Mouse (Mus musculus) limb, embryonic 10.5 days (tissue): ENCODE data around the gene Slfn8. TPM values are rescaled to one million over a fixed set of nuclear protein-coding genes. Genes with fewer than 3 reads are reported as not detected.
A peak's percentile ranks its signal among the peaks of the same experiment; 100 is the strongest.

Source experiments
- DNase-seq: peaks from one replicate; pipeline ENCODE4 v3.0.0-alpha.2; 2017; ENCODE audit warnings: low spot score
- H3K27ac ChIP-seq: fragments of 300-500 bp; sonication (generic); 2 replicates; pipeline ENCODE4 v1.5.1; 2016; ENCODE audit warnings: mild to moderate bottlenecking
- H3K27me3 ChIP-seq: fragments of 300-500 bp; sonication (generic); 2 replicates; pipeline ENCODE4 v1.6.1; 2016; ENCODE audit warnings: low read depth, mild to moderate bottlenecking; ENCODE audit not compliant: poor library complexity, severe bottlenecking
- H3K36me3 ChIP-seq: fragments of 300-500 bp; sonication (generic); 2 replicates; pipeline ENCODE4 v1.6.1; 2016; ENCODE audit warnings: mild to moderate bottlenecking, moderate library complexity
- H3K4me1 ChIP-seq: fragments of 300-500 bp; sonication (generic); 2 replicates; pipeline ENCODE4 v1.6.1; 2016
- H3K4me3 ChIP-seq: fragments of 300-500 bp; sonication (generic); 2 replicates; pipeline ENCODE4 v1.5.1; 2016; ENCODE audit warnings: mild to moderate bottlenecking, moderate library complexity
- H3K9me3 ChIP-seq: fragments of 300-500 bp; sonication (generic); replicated peaks from 2 replicates; pipeline ENCODE4 v1.6.1; 2016; ENCODE audit warnings: mild to moderate bottlenecking
- WGBS: fragments of 180-500 bp; shearing (Covaris S2); methylation state at CpG from one replicate; pipeline ENCODE4 v1.1.7; 2016; 5-methylcytosine and 5-hydroxymethylcytosine counted together
- polyA plus RNA-seq: library from polyadenylated mRNA; unstranded; fragments of >200 nt; fragmentation: Nextera tagmentation; extraction: Ambion mirVana; gene quantifications from 2 replicates; pipeline ENCODE4 v1.2.1, GENCODE M21; 2016

The Slfn8 gene
- 0.08 and 0.21 TPM in 2 replicates for polyA plus RNA-seq

GRCm38 (mm10) chr11:83020621-83021020, at the start of gene Slfn8:
TSS of gene Slfn8 (minus strand) at chr11:83020810.
- no peaks in the 10 kb centered on the region for H3K27me3 ChIP-seq
- no peaks in the 10 kb centered on the region for H3K4me1 ChIP-seq
- H3K36me3 ChIP-seq: no peaks in the 10 kb centered on the region
- no peak for DNase-seq
- H3K9me3 ChIP-seq: no peaks in the 10 kb centered on the region
- WGBS: 86% methylated on average over 5 of the region's 5 CpGs
- no peak within 1 kb of the TSS for H3K27ac ChIP-seq
- H3K4me3 ChIP-seq: no peak within 1 kb of the TSS

- H3K27me3 ChIP-seq: peaks cover 12% of the 10 kb centered on the region; the same call in 1 of the 2 replicates
- 75% methylated on average over 4 of the region's 4 CpGs for WGBS
- H3K4me3 ChIP-seq: no peak overlapping the region
- no peak overlapping the region for H3K27ac ChIP-seq
- H3K4me1 ChIP-seq: no peaks in the 10 kb centered on the region
- H3K9me3 ChIP-seq: no peaks in the 10 kb centered on the region
- H3K36me3 ChIP-seq: no peaks in the 10 kb centered on the region
- no peak for DNase-seq
Observed at GRCm38 (mm10) chr11:83067982-83068694, 47.5 kb upstream of the Slfn8 start.

- no peaks in the 10 kb centered on the region for H3K9me3 ChIP-seq
- H3K4me1 ChIP-seq: no peaks in the 10 kb centered on the region
- H3K4me3 ChIP-seq: no peak overlapping the region
- DNase-seq: no peak
- WGBS: 58% methylated on average over 11 of the region's 11 CpGs
- peaks cover 12% of the 10 kb centered on the region; the same call in 1 of the 2 replicates for H3K27me3 ChIP-seq
- no peaks in the 10 kb centered on the region for H3K36me3 ChIP-seq
- H3K27ac ChIP-seq: no peak overlapping the region
Observed at GRCm38 (mm10) chr11:83066640-83067531, 46.3 kb upstream of the Slfn8 start.

DNA sequence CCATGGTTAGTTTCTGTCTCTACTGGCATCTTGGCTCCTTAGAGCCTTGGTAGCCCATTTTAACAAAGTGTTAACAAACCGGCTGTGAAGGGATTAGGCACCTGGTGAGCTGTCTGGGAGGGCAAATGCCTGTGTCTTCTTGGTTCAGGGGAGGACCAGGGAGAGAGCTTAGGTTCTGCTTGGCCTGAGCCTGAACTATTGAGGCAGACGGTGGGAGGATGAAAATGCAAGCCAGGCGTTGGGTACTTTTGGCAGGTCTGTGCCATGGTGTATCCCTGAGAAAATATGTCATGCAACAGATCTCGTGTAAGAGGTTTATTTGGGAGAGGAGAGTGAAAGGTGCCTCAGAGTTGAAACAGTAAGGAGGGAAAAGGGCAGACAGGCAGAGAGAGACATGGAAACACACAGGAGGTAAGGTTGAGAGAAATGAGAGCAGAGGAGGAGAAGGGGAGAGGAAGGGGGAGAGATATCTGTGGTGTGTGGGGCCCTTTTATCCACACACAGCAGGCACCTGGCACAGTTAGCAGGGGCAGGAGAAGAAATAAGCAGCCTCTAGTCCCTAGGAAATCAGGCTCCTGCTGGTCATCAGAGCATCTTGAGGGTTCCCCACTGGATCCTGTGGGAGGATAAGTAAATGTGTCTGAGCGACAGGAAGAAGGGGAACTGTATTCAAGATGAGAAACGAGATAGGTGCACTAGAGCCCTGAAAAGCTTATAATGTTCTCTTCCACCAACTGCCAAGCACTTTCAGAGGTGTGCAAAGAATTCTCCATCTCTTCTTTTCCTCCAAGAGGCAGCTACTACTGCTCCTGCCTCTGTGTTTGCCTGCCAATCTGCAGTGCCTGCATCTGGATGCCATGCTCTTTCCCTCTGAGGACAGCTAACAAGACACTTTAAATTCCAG, 45.1 kb upstream of the Slfn8 start:
- no peaks in the 10 kb centered on the region for H3K36me3 ChIP-seq
- H3K4me1 ChIP-seq: no peaks in the 10 kb centered on the region
- no peak overlapping the region for H3K27ac ChIP-seq
- WGBS: 26% methylated on average over 6 of the region's 6 CpGs
- peaks cover 12% of the 10 kb centered on the region; the same call in 1 of the 2 replicates for H3K27me3 ChIP-seq
- H3K9me3 ChIP-seq: no peaks in the 10 kb centered on the region
- DNase-seq: no peak
- H3K4me3 ChIP-seq: no peak overlapping the region

DNA sequence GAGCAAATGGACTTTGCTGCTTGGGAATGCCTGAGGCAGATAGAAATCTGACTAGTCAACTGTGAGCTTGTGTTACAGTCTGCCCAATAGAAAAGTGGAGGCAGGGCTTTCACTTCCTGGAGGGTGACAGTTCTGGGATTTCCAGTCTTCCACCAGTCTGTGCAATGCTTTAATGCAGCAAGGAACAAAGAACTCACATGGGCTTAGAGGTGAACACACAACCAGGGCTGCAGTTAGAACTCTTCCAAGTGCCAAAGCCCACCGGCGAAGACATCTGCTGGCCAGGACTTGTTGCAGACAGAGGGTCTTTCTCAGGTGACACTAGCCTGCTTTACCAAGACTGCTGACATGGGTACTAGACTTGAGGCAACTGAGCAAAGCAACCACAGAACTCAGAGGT, 44.3 kb upstream of the Slfn8 start, which contains the start of gene Slfn2:
Slfn2 (plus strand) TSS at position 167 of the 400 bp plus-strand sequence.
- H3K4me1 ChIP-seq: no peaks in the 10 kb centered on the region
- no peaks in the 10 kb centered on the region for H3K36me3 ChIP-seq
- H3K9me3 ChIP-seq: no peaks in the 10 kb centered on the region
- 87% methylated on average over 2 of the region's 2 CpGs for WGBS
- H3K4me3 ChIP-seq: no peak within 1 kb of the TSS
- no peak for DNase-seq
- H3K27me3 ChIP-seq: peaks cover 12% of the 10 kb centered on the region; the same call in 1 of the 2 replicates
- no peak within 1 kb of the TSS for H3K27ac ChIP-seq

- H3K4me1 ChIP-seq: no peaks in the 10 kb centered on the region
- no peaks in the 10 kb centered on the region for H3K36me3 ChIP-seq
- WGBS: 64% methylated on average over 3 of the region's 3 CpGs
- H3K27me3 ChIP-seq: peaks cover 12% of the 10 kb centered on the region; the same call in 1 of the 2 replicates
- no peaks in the 10 kb centered on the region for H3K9me3 ChIP-seq
- no peak for DNase-seq
- no peak overlapping the region for H3K27ac ChIP-seq
- H3K4me3 ChIP-seq: no peak overlapping the region
Observed at GRCm38 (mm10) chr11:83063941-83064349, 43.3 kb upstream of the Slfn8 start.

GRCm38 (mm10) chr11:83063126-83063525, 42.5 kb upstream of the Slfn8 start:
- DNase-seq: no peak
- no peaks in the 10 kb centered on the region for H3K4me1 ChIP-seq

GRCm38 (mm10) chr11:83061806-83062205, 41.2 kb upstream of the Slfn8 start:
- H3K27me3 ChIP-seq: peaks cover 12% of the 10 kb centered on the region; the same call in 1 of the 2 replicates
- H3K4me1 ChIP-seq: no peaks in the 10 kb centered on the region
- WGBS: 84% methylated on average over 7 of the region's 7 CpGs
- H3K9me3 ChIP-seq: no peaks in the 10 kb centered on the region
- DNase-seq: no peak
- no peak overlapping the region for H3K27ac ChIP-seq
- no peaks in the 10 kb centered on the region for H3K36me3 ChIP-seq
- H3K4me3 ChIP-seq: no peak overlapping the region

More at GRCm38 (mm10) chr11:83063126-83063525, 42.5 kb upstream of the Slfn8 start:
- 83% methylated on average over 4 of the region's 4 CpGs for WGBS
- Histone ChIP-seq H3K4me3 (no peak overlapping the region), H3K9me3 (no peaks in the 10 kb centered on the region), H3K36me3 (no peaks in the 10 kb centered on the region), H3K27ac (no peak overlapping the region), H3K27me3 (peaks cover 12% of the 10 kb centered on the region; the same call in 1 of the 2 replicates)

GRCm38 (mm10) chr11:83060412-83061020, 39.9 kb upstream of the Slfn8 start:
- no peak for DNase-seq
- Histone ChIP-seq H3K4me1 (no peaks in the 10 kb centered on the region), H3K27me3 (peaks cover 6% of the 10 kb centered on the region; the same call in 1 of the 2 replicates), H3K9me3 (no peaks in the 10 kb centered on the region), H3K36me3 (no peaks in the 10 kb centered on the region), H3K4me3 (no peak overlapping the region), H3K27ac (no peak overlapping the region)
- 84% methylated on average over 5 of the region's 5 CpGs for WGBS

GRCm38 (mm10) chr11:83057863-83058262, 37.3 kb upstream of the Slfn8 start:
- Histone ChIP-seq H3K9me3 (no peaks in the 10 kb centered on the region), H3K27ac (no peak overlapping the region), H3K4me1 (no peaks in the 10 kb centered on the region), H3K4me3 (no peak overlapping the region), H3K36me3 (no peaks in the 10 kb centered on the region), H3K27me3 (no peaks in the 10 kb centered on the region)
- DNase-seq: peak; percentile 70
- WGBS: 8% methylated on average over 5 of the region's 5 CpGs

GRCm38 (mm10) chr11:83045642-83046041, 25.0 kb upstream of the Slfn8 start:
- Histone ChIP-seq H3K4me3 (no peak overlapping the region), H3K4me1 (no peaks in the 10 kb centered on the region), H3K27me3 (no peaks in the 10 kb centered on the region), H3K36me3 (no peaks in the 10 kb centered on the region), H3K27ac (no peak overlapping the region), H3K9me3 (no peaks in the 10 kb centered on the region)
- WGBS: 87% methylated on average over 3 of the region's 3 CpGs
- DNase-seq: no peak

GRCm38 (mm10) chr11:83043891-83044290, 23.3 kb upstream of the Slfn8 start:
- WGBS: 88% methylated on average over 4 of the region's 4 CpGs
- no peak for DNase-seq
- Histone ChIP-seq H3K27ac (no peak overlapping the region), H3K36me3 (no peaks in the 10 kb centered on the region), H3K9me3 (no peaks in the 10 kb centered on the region), H3K27me3 (peaks cover 10% of the 10 kb centered on the region; the same call in 1 of the 2 replicates), H3K4me1 (no peaks in the 10 kb centered on the region), H3K4me3 (no peak overlapping the region)
